Mouse (Mus musculus): ENCODE measurements around the gene Gm45808. TPM values are rescaled to one million over a fixed set of nuclear protein-coding genes. Genes with fewer than 3 reads are reported as not detected.

Gm45808 gene
- polyA plus RNA-seq, 1 experiment = not detected

GRCm38 (mm10) chr7:45435038-45435437 is 51.6 kb downstream of the Gm45808 start:
- WGBS = 1% methylated on average over 16 of the region's 16 CpGs
- Histone ChIP-seq H3K4me3 (ENCODE audit: low read depth, low read length) (peak overlapping the region; percentile 80), H3K4me1 (ENCODE audit: control insufficient read depth, insufficient read depth, insufficient read length, low read length) (peaks cover 19% of the 10 kb centered on the region), H3K36me3 (ENCODE audit: control insufficient read depth, insufficient read depth, low read length) (0 out of 2 replicates have a peak, but pooled peaks cover 2% of the 10 kb centered on the region), H3K27me3 (ENCODE audit: control insufficient read depth, insufficient read depth, low read length) (no peaks in the 10 kb centered on the region), H3K27ac (ENCODE audit: insufficient read depth, low read depth, low read length) (peak overlapping the region; percentile 51)
- TF ChIP-seq CTCF (IDR thresholded peaks at IDR 0.05; ENCODE audit: extremely low read depth, insufficient read length, insufficient replicate concordance, low read depth, low read length) = no peak

GRCm38 (mm10) chr7:45434203-45435015 is 52.2 kb downstream of the Gm45808 start, which contains the start of gene Gys1:
Gene Gys1, plus strand, starts transcription at chr7:45434844.
- Histone ChIP-seq H3K27ac (ENCODE audit: insufficient read depth, low read depth, low read length) (peak within 1 kb of the TSS; percentile 51), H3K4me1 (ENCODE audit: control insufficient read depth, insufficient read depth, insufficient read length, low read length) (peaks cover 19% of the 10 kb centered on the region), H3K4me3 (ENCODE audit: low read depth, low read length) (peak within 1 kb of the TSS; percentile 80), H3K36me3 (ENCODE audit: control insufficient read depth, insufficient read depth, low read length) (peaks cover 4% of the 10 kb centered on the region), H3K27me3 (ENCODE audit: control insufficient read depth, insufficient read depth, low read length) (no peaks in the 10 kb centered on the region)
- WGBS = under 1% methylated on average over 45 of the region's 45 CpGs
- TF ChIP-seq CTCF (IDR thresholded peaks at IDR 0.05; ENCODE audit: extremely low read depth, insufficient read length, insufficient replicate concordance, low read depth, low read length) (peak; percentile 85), POLR2A (IDR thresholded peaks at IDR 0.05; ENCODE audit: low read depth, low read length) (peak; percentile 77)

- H3K4me1 ChIP-seq (ENCODE audit: control insufficient read depth, insufficient read depth, insufficient read length, low read length) = peaks cover 19% of the 10 kb centered on the region
- H3K27ac ChIP-seq (ENCODE audit: insufficient read depth, low read depth, low read length) = peak overlapping the region; percentile 29
- peak overlapping the region; percentile 76 for H3K4me3 ChIP-seq (ENCODE audit: low read depth, low read length)
- no peak for TF ChIP-seq CTCF (IDR thresholded peaks at IDR 0.05; ENCODE audit: extremely low read depth, insufficient read length, insufficient replicate concordance, low read depth, low read length)
- no peak for TF ChIP-seq POLR2A (IDR thresholded peaks at IDR 0.05; ENCODE audit: low read depth, low read length)
- H3K27me3 ChIP-seq (ENCODE audit: control insufficient read depth, insufficient read depth, low read length) = no peaks in the 10 kb centered on the region
- WGBS = 2% methylated on average over 7 of the region's 7 CpGs
- H3K36me3 ChIP-seq (ENCODE audit: control insufficient read depth, insufficient read depth, low read length) = peaks cover 8% of the 10 kb centered on the region
Measured at GRCm38 (mm10) chr7:45433835-45434202, 52.8 kb downstream of the Gm45808 start.

- H3K4me3 ChIP-seq (ENCODE audit: low read depth, low read length) = no peak overlapping the region
- H3K27ac ChIP-seq (ENCODE audit: insufficient read depth, low read depth, low read length) = no peak overlapping the region
- TF ChIP-seq POLR2A (IDR thresholded peaks at IDR 0.05; ENCODE audit: low read depth, low read length) (no peak), CTCF (IDR thresholded peaks at IDR 0.05; ENCODE audit: extremely low read depth, insufficient read length, insufficient replicate concordance, low read depth, low read length) (no peak)
- H3K27me3 ChIP-seq (ENCODE audit: control insufficient read depth, insufficient read depth, low read length) = no peaks in the 10 kb centered on the region
- 79% methylated on average over 8 of the region's 8 CpGs for WGBS
- 0 out of 2 replicates have a peak, but pooled peaks cover 4% of the 10 kb centered on the region for H3K4me1 ChIP-seq (ENCODE audit: control insufficient read depth, insufficient read depth, insufficient read length, low read length)
- H3K36me3 ChIP-seq (ENCODE audit: control insufficient read depth, insufficient read depth, low read length) = peaks cover 53% of the 10 kb centered on the region
Measured at GRCm38 (mm10) chr7:45426556-45426955, 60.1 kb downstream of the Gm45808 start.

GRCm38 (mm10) chr7:45421194-45421593 is 65.4 kb downstream of the Gm45808 start:
- 98% methylated on average over 14 of the region's 14 CpGs for WGBS
- H3K36me3 ChIP-seq (ENCODE audit: control insufficient read depth, insufficient read depth, low read length) = peaks cover 40% of the 10 kb centered on the region
- no peak overlapping the region for H3K4me3 ChIP-seq (ENCODE audit: low read depth, low read length)
- H3K4me1 ChIP-seq (ENCODE audit: control insufficient read depth, insufficient read depth, insufficient read length, low read length) = peaks cover 3% of the 10 kb centered on the region
- H3K27me3 ChIP-seq (ENCODE audit: control insufficient read depth, insufficient read depth, low read length) = peaks cover 24% of the 10 kb centered on the region
- TF ChIP-seq CTCF (IDR thresholded peaks at IDR 0.05; ENCODE audit: extremely low read depth, insufficient read length, insufficient replicate concordance, low read depth, low read length) = no peak
- TF ChIP-seq POLR2A (IDR thresholded peaks at IDR 0.05; ENCODE audit: low read depth, low read length) = no peak
- H3K27ac ChIP-seq (ENCODE audit: insufficient read depth, low read depth, low read length) = no peak overlapping the region

GRCm38 (mm10) chr7:45420615-45420919 is 66.0 kb downstream of the Gm45808 start, which contains the start of gene Lhb:
Gene Lhb, plus strand, starts transcription at chr7:45420820.
- no peak for TF ChIP-seq CTCF (IDR thresholded peaks at IDR 0.05; ENCODE audit: extremely low read depth, insufficient read length, insufficient replicate concordance, low read depth, low read length)
- TF ChIP-seq POLR2A (IDR thresholded peaks at IDR 0.05; ENCODE audit: low read depth, low read length) = no peak
- Histone ChIP-seq H3K27me3 (ENCODE audit: control insufficient read depth, insufficient read depth, low read length) (peaks cover 30% of the 10 kb centered on the region), H3K36me3 (ENCODE audit: control insufficient read depth, insufficient read depth, low read length) (peaks cover 39% of the 10 kb centered on the region), H3K4me3 (ENCODE audit: low read depth, low read length) (no peak within 1 kb of the TSS), H3K27ac (ENCODE audit: insufficient read depth, low read depth, low read length) (no peak within 1 kb of the TSS), H3K4me1 (ENCODE audit: control insufficient read depth, insufficient read depth, insufficient read length, low read length) (peaks cover 3% of the 10 kb centered on the region)
- 46% methylated on average over 6 of the region's 6 CpGs for WGBS

GRCm38 (mm10) chr7:45419859-45420614 is 66.6 kb downstream of the Gm45808 start:
- Histone ChIP-seq H3K27ac (ENCODE audit: insufficient read depth, low read depth, low read length) (no peak overlapping the region), H3K4me1 (ENCODE audit: control insufficient read depth, insufficient read depth, insufficient read length, low read length) (peaks cover 3% of the 10 kb centered on the region), H3K27me3 (ENCODE audit: control insufficient read depth, insufficient read depth, low read length) (peaks cover 35% of the 10 kb centered on the region), H3K36me3 (ENCODE audit: control insufficient read depth, insufficient read depth, low read length) (peaks cover 39% of the 10 kb centered on the region), H3K4me3 (ENCODE audit: low read depth, low read length) (no peak overlapping the region)
- WGBS = 14% methylated on average over 27 of the region's 27 CpGs
- TF ChIP-seq CTCF (IDR thresholded peaks at IDR 0.05; ENCODE audit: extremely low read depth, insufficient read length, insufficient replicate concordance, low read depth, low read length) (no peak), POLR2A (IDR thresholded peaks at IDR 0.05; ENCODE audit: low read depth, low read length) (no peak)
